Mouse (Mus musculus) granulocyte monocyte progenitor cell, adult 5-6 weeks (primary cell): ENCODE measurements around the gene Dusp16. TPM values are rescaled to one million over a fixed set of nuclear protein-coding genes. Genes with fewer than 3 reads are reported as not detected.

Experiments used
- ATAC-seq: replicated peaks from 2 replicates; pipeline ENCODE4 v1.8.0; 2016; ENCODE audit warnings: mild to moderate bottlenecking, moderate TSS enrichment, inconsistent platforms; ENCODE audit not compliant: poor library complexity, severe bottlenecking
- total RNA-seq, 2 experiments: library from RNA; stranded (forward) in 1 of 2; stranded (reverse) in 1 of 2; fragments of 200-712, 200-1000 nt in 1 of 2; fragments of >200 nt in 1 of 2; fragmentation: Nextera tagmentation in 1 of 2; gene quantifications; 2 replicates each; pipeline ENCODE4 v1.2.3; 2014 to 2017

The Dusp16 gene
- total RNA-seq, 2 experiments from 2014 or later, result 0.21 to 2.3 TPM

DNA sequence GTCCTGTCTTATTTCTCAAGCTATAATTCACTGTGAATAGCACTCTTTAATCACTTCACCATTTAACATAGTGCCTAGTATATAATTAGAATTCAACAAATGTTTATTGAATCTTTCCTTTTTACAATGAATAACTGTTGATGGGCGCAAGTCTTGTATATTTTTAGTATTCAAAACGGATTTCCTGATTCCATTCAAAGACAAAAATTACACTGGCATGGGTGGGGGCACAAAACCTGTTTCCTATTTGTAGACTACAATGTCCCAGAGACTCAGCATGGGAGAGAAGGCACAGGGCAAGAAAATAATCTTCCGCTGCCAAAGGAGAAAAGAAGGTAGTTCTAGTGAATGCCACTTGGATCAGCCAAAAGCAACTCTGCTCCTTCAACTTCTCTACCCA lies 44.3 kb downstream of the Dusp16 start:
- ATAC-seq, result no peak

DNA sequence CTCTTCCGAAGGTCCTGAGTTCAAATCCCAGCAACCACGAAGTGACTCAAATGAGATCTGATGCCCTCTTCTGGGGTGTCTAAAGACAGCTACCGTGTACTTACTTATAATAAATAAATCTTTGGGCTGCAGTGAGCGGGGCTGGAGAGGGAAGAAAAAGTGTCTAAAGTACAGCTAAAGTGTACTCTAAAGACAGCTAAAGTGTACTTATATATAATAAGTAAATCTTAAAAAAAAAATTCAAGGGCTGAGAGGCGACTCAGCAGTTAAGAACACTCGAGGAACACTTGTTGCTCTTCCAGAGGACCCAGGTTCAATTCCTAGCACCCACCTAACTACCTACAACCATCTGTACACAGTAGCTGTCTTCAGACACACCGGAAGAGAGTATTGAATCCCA lies 46.5 kb downstream of the Dusp16 start:
- ATAC-seq, result no peak

DNA sequence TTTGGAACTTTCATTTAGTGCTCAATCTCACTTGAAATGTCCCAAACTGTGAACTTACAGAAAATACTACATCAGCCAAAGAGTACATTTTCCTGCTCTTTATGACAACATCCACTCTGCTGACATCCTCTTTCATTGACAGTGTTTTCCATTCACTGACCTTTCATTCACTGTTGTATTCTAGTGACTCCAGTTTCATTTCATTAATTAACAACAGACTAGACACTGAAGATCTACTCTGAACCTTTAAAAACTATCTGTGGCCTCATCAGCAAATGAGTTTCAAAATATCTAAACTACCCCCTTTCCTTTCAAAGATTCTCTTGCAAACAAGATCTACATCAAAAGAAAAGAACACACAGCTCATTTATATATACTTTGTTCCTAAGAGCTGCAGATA lies 48.9 kb downstream of the Dusp16 start:
- ATAC-seq, result no peak

DNA sequence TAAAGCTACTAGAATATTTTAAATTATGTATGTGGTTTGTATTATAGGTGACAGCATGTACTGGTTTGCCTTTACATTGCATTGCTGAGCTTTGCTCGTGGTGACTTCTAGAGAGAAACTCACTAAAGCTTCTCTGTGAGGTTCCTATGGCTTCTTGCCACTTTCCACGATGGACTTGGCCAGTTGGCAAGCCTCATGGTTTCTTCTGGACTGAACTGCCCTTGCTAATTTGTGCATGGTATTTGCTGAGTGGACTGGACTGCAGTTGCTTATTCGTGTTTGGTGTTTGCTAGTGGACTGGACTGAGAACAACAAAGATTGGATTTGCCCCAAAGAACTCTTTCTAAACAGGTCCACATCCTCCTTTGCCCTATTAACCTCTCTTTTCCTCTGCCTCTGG lies 55.6 kb downstream of the Dusp16 start:
- no peak for ATAC-seq

DNA sequence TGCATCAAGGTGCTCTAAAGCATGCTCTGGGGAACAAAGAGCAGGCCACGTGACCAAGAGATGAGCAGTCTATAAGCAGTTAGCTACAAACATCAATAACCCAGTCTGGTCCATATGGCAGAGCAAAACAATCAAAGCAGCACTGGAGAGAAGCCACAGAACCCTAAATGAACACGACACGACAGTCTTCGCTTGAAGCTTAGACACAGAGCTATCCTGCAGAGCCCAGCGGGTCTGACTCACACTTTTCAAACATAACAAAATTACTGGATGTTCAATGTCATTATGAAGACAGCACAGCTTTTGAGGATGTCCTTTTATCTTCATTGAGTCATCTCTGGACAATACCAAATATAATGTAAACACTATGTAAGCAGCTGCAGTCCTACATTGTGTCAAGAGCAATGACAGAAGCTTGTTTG lies 58.6 kb downstream of the Dusp16 start:
- no peak for ATAC-seq

DNA sequence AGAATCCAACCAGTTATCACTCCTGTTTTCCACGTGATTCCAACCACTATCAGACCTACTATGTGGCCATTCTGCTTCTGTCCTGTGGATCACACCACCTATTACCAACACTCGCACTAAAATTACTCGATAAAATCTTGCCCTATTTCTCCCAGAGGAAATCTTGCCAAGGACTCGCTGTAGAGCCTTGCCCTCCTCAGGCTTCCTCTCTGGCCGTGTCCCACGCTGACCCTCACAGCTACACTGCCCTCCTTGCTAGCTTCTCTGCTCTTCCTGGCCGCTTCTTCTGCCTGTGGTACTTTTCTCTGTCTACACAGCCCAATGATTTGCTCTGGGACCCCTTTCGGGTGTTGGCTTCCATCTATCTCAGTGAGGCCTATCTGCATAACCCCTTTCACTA lies 59.6 kb downstream of the Dusp16 start:
- no peak for ATAC-seq

DNA sequence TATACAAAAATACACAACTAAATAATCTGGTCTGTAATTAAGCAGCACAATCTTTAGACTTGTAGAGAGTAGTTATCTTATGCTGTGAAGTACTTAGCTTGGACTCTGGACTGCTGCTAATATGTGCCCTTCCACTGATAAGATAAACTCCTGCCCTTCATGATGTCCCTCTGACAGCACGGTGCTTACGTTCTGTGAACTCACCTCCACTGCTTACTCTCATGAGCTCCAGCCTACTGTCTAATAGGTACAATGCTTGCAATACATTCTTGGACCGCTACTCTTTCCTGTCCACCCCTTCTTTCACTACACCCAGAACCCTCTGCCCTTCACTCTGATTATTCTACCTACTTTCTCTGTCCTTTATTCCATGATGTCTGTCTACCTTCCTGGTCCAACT lies 61.4 kb downstream of the Dusp16 start:
- ATAC-seq, result no peak

DNA sequence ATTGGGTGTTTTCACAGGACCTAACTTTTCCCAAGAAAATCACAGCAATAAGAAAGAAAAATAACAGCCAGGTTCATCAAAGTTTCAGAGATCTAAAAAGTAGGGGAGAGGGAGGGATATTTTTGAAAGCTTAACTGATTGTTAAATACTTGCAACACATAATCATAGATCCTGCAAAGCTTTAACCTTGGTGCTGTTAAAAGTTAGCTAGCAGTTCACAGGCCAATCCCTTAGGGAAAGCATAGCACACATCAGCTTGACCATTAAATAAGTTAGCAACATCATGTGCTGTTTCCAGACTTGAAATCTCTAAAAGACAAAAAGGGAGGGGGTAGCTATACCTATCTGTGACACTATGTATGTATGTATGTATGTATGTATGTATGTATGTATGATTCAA lies 67.0 kb downstream of the Dusp16 start:
- no peak for ATAC-seq

DNA sequence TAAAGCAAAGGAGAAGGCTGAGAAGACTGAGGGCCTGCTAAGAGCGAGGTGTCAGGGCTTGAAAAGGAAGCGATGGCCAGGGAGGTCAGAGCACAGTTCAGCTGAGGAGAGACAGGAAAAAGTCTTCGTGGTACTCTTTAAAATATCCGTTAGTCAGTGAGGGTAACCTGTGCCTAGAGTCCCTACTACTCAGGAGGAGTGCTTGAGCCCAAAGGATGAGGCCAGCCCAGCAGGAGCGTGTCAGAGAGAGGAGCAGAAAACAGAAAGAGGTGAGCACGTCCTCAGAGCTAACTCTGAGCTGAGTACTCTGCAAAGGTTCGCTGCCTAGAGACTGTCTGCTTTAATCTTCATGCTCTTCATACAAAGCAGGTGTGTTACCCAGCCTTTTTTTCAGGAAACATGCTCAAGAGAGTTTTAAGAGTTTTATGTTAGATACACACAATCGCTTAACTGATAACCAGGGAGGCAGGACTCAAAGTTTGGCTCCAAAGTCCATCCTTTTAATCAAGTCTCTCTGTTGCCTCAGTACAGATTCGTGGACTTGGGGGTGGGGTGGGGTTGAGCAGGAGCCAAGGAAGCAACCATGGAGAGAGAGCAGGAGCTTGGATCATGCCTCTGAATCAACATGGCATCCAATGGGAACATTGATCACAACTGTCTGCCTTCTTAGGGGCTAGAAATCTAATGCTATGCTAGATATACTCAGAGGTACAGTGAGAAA lies 68.4 kb downstream of the Dusp16 start:
- ATAC-seq, result no peak

DNA sequence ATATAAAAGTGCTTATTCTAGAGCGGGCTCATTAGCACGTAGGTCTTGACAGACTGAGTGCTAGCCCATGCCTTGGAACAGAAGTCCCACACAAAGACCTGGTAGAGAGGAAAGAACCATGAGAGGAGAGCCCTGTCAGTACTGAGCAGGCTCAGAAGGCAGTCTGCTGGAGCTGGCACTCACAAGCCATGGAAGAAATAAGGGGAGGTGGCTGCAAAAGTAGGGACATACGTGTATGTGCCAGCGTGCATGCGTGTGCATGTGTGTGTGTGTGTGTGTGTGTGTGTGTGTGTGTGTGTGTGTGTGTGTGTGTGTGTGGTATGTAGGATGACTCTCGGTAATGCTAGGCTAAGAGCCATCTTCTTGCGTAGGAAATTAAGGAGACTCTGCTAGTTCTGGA lies 69.1 kb downstream of the Dusp16 start:
- no peak for ATAC-seq

DNA sequence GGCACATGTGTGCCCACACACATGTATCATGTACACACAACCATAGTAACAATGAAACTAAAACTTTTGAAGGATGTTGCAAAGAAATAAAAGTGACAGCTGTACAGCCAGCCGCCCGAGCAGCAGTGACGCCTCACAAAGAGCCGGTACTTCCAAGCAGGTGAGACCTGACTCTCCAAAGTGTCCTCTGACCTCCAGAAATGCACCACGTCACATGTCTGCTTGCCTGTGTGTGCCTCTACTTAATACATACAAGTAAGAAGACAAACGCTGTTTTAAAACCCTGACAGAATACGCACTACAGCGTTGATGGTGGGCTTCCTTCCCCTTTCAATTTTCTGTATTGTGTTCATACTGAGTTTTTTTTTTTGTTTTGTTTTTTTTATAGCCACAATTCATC lies 69.5 kb downstream of the Dusp16 start:
- ATAC-seq, result no peak

DNA sequence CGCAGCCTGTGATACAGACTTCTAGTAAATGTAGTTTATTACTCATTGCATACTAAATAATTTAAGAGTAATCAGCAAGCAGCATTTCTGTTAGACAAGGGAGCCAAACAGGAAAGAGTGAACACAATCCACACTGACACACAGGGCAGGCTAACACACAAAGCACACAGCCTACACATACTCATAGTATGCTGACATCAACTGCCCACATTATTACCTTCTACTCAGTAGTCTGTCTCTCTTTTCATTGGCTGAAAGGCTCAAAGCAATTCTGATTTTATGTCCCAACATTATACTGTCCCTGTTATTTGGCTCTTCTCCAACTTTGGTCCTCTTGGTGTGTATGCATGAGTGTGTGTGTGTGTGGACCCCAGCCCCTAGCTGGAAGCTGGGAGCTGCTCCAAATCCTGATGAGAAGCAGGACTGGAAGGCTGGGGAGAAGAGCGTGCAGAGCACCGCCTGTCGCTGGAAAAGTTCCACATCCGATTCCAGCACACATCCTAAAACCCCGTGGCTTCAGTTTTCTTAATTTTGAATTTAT lies 70.6 kb downstream of the Dusp16 start:
- ATAC-seq, result no peak

DNA sequence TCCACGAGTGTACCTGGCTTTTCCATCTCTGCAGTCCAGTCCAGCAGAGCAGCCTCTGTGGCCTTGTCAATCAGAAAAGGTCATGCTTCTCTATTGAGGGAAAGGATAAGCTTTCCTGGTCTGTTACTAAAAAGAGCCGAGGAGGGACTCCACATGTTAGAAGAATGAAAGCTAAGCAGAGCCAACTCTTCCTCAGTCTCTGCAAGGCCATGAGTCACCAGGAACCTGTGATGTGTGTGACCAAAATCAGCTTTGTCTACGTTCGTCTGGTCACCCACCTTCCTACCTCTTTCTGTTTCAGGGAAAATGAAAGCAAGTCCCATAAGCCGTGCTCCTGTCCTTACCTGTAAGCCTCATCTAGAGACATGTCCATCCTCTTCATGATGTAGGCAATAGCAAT lies 72.3 kb downstream of the Dusp16 start:
- ATAC-seq, result no peak

DNA sequence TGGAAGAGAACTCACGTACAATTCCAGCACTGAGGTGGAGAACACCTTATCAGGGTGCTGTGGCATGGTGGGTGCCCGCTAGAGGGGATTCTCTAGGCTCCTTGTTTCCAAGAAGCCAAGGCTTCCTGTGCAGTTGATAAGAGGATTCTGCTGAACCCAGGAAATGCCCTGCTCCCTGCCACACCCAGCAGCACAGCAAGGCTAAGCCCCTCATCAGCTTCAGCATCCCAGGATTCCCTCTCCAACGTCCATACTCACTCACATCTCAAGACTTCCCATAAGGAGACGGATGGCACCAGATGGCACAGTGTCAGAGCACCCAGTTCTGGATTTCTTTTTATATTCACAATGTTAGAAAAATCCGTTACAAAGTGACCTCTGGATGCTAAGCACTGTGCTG lies 73.3 kb downstream of the Dusp16 start:
- ATAC-seq, result no peak

DNA sequence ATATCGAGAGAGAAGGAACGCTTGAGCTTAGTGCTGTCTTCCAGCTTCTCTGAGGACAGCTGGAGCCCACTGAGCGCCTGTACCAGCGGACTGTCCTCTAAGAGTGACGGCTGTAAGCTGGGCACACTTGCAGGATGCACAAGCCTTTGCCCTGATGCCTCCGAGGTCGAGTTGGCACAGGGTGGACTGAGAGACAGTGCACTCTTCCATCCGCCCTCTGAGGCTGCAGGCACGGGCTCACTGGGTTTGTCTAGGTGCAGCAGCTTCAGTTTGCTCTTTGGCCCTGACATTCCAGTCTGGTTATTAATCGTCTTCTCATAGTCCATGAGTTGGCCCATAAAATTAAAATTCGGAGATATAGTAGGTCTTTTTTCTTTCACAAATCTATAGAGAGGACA lies 73.8 kb downstream of the Dusp16 start:
- ATAC-seq, result no peak

DNA sequence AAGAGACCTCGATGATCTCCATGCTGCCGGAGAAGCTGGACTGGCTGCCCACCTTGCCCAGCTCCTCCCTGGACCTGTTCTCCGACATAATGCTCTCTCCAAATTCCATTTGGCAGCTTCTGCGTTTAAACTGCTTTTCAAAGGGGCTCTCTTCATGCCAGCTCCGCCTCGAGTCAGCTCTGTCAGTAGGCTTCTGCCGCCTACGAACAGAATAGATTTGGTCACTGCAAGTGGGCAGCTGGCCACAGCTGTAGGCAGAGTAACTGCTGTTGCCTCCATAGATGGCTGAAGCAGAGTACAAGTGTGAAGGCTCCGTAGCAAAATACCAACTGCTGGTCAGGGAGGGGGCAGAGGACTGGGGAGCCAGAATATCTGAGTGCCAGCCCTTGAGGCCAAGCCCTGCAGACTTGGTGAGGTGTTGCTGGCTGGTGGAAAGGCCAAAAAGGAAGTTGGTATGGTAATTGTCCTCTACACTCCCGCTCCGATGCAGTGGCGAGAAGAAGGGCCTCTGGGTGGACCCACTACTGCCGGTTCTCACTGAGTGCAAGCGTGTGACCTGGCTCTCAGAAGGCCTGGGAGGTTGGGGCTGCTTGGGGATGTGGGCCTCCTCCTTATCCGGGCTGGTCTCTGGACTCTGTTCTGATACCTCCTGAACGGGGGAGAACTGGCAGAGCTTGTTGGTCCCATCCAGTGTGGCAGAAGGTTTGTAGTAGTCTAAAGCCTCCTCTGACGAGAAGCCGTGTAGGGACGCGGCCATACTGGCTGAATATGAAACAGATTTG lies 74.3 kb downstream of the Dusp16 start:
- no peak for ATAC-seq

DNA sequence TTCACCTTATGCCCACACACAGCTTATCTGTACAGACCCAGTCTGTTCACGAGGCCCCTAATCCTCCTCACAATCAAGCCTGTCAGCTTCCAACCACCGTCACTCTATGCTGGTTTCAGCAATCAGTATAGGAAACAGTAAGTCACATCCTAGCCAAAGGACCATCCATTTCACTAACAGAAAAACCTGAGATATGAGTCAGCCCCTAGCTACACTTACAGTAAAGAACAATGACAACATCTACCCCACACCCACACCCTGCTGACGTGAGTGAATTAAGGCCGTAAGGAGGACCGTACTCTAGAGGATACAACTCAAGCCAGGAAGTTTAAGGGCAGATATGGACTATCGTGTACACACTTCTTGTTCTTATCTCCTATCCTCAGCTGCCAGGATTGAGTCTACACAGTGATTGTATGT lies 76.2 kb downstream of the Dusp16 start:
- ATAC-seq, result no peak

DNA sequence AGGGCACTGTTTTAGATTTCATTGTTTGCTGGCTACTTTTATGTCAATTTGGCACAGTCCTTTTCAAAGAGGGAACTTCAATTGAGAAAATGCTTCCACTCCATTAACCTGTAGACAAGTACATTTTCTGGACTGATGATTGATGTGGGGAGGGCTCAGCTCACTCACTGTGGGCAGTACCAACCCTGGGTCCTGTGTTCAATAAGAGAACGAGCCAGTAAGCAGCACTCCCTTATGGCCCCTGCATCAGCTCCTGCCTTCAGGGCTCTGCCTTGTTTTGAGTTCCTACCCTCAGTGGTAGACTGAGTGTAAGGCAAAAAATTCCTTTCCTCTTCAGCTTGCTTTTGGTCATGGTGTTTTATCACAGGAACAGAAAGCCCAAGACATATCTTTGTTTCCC lies 78.5 kb downstream of the Dusp16 start:
- ATAC-seq, result no peak

DNA sequence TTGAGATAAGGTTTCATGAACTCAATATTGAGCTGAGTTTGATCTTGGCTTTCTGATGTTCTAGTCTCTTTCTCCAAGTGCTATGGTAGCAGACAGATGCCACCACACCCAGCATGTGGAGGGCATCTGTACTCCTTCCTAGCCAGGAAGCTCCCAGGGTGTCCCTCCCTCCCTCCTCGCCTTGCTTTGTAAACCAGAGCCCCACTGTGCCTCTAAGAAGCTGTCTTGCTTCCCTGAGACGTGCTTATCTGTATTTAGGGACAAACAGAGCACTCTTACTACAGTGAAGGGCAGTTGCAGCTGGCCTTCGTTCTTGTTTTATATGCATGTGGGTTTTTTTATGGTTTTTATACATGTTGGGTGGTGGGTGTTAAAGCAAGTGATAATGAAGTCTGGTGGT lies 79.1 kb downstream of the Dusp16 start:
- ATAC-seq, result no peak

DNA sequence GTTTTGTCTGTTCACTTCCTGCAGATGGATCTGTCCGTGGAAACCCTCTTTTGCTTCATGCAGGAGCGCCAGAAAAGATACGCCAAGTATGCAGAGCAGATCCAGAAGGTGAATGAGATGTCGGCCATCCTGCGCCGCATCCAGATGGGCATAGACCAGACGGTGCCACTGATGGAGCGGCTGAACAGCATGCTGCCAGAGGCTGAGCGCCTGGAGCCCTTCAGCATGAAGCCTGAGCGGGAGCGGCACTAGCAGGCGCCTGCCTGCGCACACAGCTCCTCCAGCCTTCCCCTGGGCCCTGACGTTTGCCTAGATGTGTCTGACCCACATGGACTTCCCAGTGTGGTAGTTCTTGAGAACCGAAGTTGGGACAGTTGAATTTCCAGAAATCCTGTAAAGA lies 82.4 kb downstream of the Dusp16 start:
- ATAC-seq, result no peak

DNA sequence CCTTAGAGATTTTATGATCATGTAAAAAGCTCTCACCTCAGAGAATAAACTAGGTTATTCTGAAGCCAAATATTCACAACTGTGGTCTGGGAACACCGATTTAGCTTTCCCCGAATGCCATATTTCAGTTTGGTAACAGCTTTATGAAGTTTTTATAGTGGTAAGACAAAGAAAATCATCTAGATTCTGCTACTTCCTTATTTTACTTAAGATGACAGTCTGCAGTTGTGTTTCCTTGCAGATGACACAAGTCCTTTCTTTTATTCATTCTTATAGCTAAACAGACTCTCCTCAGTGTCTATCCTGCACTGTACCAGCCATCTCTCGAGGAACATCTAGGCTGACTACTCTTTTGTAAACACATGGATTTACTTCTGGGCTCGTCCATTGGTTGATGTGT lies 86.0 kb downstream of the Dusp16 start:
- peak; percentile 33; the same call in 1 of the 2 replicates for ATAC-seq
